ENCODE assay signal across 9 mouse cellular contexts in genomic region chr11:25862686-25863085, GRCm38 (mm10).
A peak's percentile ranks its signal among the peaks of the same experiment; 100 is the strongest.
DNase-seq lines count a peak whose midpoint lies in the region; ATAC-seq and TF ChIP-seq lines count a peak whose summit lies in the region.
"Had no signal": no experiment of that assay in that cellular context is flagged by ENCODE, and none has a peak within 500 bp of the region (broad histone marks: within the 10 kb centered on the region; RNA-seq: fewer than 3 reads in every experiment).

No protein-coding gene starts in this region.

- in situ Hi-C loops in CH12.LX (cut with MboI; ENCODE audit: low pct_ligation_motif_present, low pct_unique_long_range_greater_than_20kb, low sequenced_read_pairs), result loop anchor here (25.0 kb wide), 1 partner anchor 1825 kb away; no protein-coding TSS in a partner anchor

- no peak for ATAC-seq in embryonic facial prominence, embryonic 13.5 days (ENCODE audit: insufficient number of reproducible peaks, insufficient read depth, low FRiP score, low TSS enrichment, low read depth)
- peak; percentile 49 for ATAC-seq in heart, postnatal 0 days (ENCODE audit: insufficient read depth, low read depth)

- TF ChIP-seq POLR2A in CH12.LX (IDR thresholded peaks at IDR 0.05; ENCODE audit: low read depth, low read length), result no peak
- no peak for TF ChIP-seq POLR2A in lung, adult 2 months (IDR thresholded peaks at IDR 0.05; ENCODE audit: borderline replicate concordance, extremely low read depth, low read depth, low read length)

- peak; percentile 68 for DNase-seq in CH12.LX (ENCODE audit: extremely low read depth)
- DNase-seq in adrenal gland, postnatal 36 days, result peak; percentile 69 to 81
- DNase-seq in heart, postnatal 0 days (ENCODE audit: low spot score), result peak; percentile 40
- peak; percentile 46 to 65 for DNase-seq in kidney, postnatal 25 days
- DNase-seq in lung, adult 2 months, result peak; percentile 15
- peak; percentile 8 for DNase-seq in ovary, adult 18-20 months (ENCODE audit: low spot score)
- peak; percentile 55 for DNase-seq in thymus, postnatal 4 days

- TF ChIP-seq EP300 in CH12.LX (IDR thresholded peaks at IDR 0.05; ENCODE audit: low read length), result no peak
- TF ChIP-seq EP300 in heart, postnatal 0 days (IDR thresholded peaks at IDR 0.05; ENCODE audit: low read depth), result no peak

- H3K27me3 ChIP-seq in CH12.LX (replicated peaks), result no peaks in the 10 kb centered on the region
- no peaks in the 10 kb centered on the region for H3K27me3 ChIP-seq in embryonic facial prominence, embryonic 13.5 days
- no peaks in the 10 kb centered on the region for H3K27me3 ChIP-seq in heart, postnatal 0 days (ENCODE audit: control insufficient read depth, insufficient read depth, low read length)

- peaks cover 0 to 3% of the 10 kb centered on the region in 2 experiments; a peak in 1 of 4 replicates for H3K4me1 ChIP-seq in CH12.LX (ENCODE audit: control insufficient read depth in 1 of 2, insufficient read depth in 2 of 2)
- no peaks in the 10 kb centered on the region for H3K4me1 ChIP-seq in embryonic facial prominence, embryonic 13.5 days
- no peaks in the 10 kb centered on the region for H3K4me1 ChIP-seq in heart, postnatal 0 days (ENCODE audit: control insufficient read depth, insufficient read depth)
- H3K4me1 ChIP-seq in lung, adult 2 months (ENCODE audit: control insufficient read depth, insufficient read depth, low read length), result no peaks in the 10 kb centered on the region

- H3K9me3 ChIP-seq in CH12.LX (replicated peaks; ENCODE audit: low read length), result no peaks in the 10 kb centered on the region
- H3K9me3 ChIP-seq in embryonic facial prominence, embryonic 13.5 days, result no peaks in the 10 kb centered on the region
- no peaks in the 10 kb centered on the region for H3K9me3 ChIP-seq in heart, postnatal 0 days (replicated peaks; ENCODE audit: control insufficient read depth, low read length)

- TF ChIP-seq RAD21 in CH12.LX (IDR thresholded peaks at IDR 0.05; ENCODE audit: low read depth, low read length), result peak; percentile 94

- TF ChIP-seq CTCF in CH12.LX (conservative IDR thresholded peaks at IDR 0.05 in 1 of 2, IDR thresholded peaks at IDR 0.05 in 1 of 2; ENCODE audit: low read depth in 2 of 2, low read length in 2 of 2), result peak; percentile 90 to 92
- TF ChIP-seq CTCF in heart, postnatal 0 days (IDR thresholded peaks at IDR 0.05; ENCODE audit: low read depth), result peak; percentile 86
- TF ChIP-seq CTCF in lung, adult 2 months (IDR thresholded peaks at IDR 0.05; ENCODE audit: insufficient read depth, low read length), result peak; percentile 58

- H3K36me3 ChIP-seq in CH12.LX (replicated peaks in 1 of 2; ENCODE audit: control insufficient read depth in 1 of 2, insufficient read depth in 1 of 2, low read length in 1 of 2), result no peaks in the 10 kb centered on the region
- H3K36me3 ChIP-seq in embryonic facial prominence, embryonic 13.5 days, result no peaks in the 10 kb centered on the region
- no peaks in the 10 kb centered on the region for H3K36me3 ChIP-seq in heart, postnatal 0 days (replicated peaks; ENCODE audit: control insufficient read depth, insufficient read depth, low read length)

- H3K27ac ChIP-seq in CH12.LX (ENCODE audit: insufficient read depth, low read depth), result no peak overlapping the region
- no peak overlapping the region for H3K27ac ChIP-seq in embryonic facial prominence, embryonic 13.5 days
- H3K27ac ChIP-seq in heart, postnatal 0 days (ENCODE audit: low read depth), result no peak overlapping the region

- no peak overlapping the region for H3K4me3 ChIP-seq in CH12.LX (replicated peaks in 1 of 3; ENCODE audit: low read depth in 2 of 3, low read length in 2 of 3, poor library complexity in 1 of 3)
- H3K4me3 ChIP-seq in embryonic facial prominence, embryonic 13.5 days, result no peak overlapping the region
- H3K4me3 ChIP-seq in heart, postnatal 0 days (ENCODE audit: low read depth, low read length), result no peak overlapping the region; the same call in 1 of the 2 replicates
- no peak overlapping the region for H3K4me3 ChIP-seq in lung, adult 2 months (replicated peaks; ENCODE audit: extremely low read depth, low read depth, low read length)
- H3K4me3 ChIP-seq: erythroblast, embryonic 14.5 days had no signal

- dilution Hi-C loops in CH12.LX (cut with MboI; ENCODE audit: extremely low pct_ligation_motif_present, extremely low pct_unique_long_range_greater_than_20kb, low sequenced_read_pairs), result no loop called here

- H3K79me2 ChIP-seq in CH12.LX (replicated peaks; ENCODE audit: control insufficient read depth, extremely low read depth, insufficient read depth, poor library complexity, severe bottlenecking), result no peaks in the 10 kb centered on the region

- no peak overlapping the region for H3K9ac ChIP-seq in CH12.LX (ENCODE audit: insufficient read depth, low read depth)
- no peak overlapping the region for H3K9ac ChIP-seq in embryonic facial prominence, embryonic 13.5 days
- no peak overlapping the region for H3K9ac ChIP-seq in heart, postnatal 0 days (replicated peaks; ENCODE audit: low read depth, low read length)

- 5% methylated on average over 9 of the region's 9 CpGs for WGBS in embryonic facial prominence, embryonic 13.5 days
- 10% methylated on average over 9 of the region's 9 CpGs for WGBS in heart, postnatal 0 days
- WGBS in lung, adult 2 months, result 15% methylated on average over 9 of the region's 9 CpGs

- 0 out of 2 replicates have a peak overlapping the region, but pooled peaks have one; percentile 18 for H3K4me2 ChIP-seq in CH12.LX (ENCODE audit: insufficient read depth, low read depth, poor library complexity, severe bottlenecking)
- H3K4me2 ChIP-seq in embryonic facial prominence, embryonic 13.5 days, result peak overlapping the region; percentile 47
- peak overlapping the region; percentile 35; the same call in 1 of the 2 replicates for H3K4me2 ChIP-seq in heart, postnatal 0 days (ENCODE audit: low read depth, low read length)

TF ChIP-seq in CH12.LX, 34 proteins besides CTCF, POLR2A, EP300 and RAD21:
- TF ChIP-seq NELFE (IDR thresholded peaks at IDR 0.05; ENCODE audit: low read depth, low read length) (no peak), KAT2A (IDR thresholded peaks at IDR 0.05; ENCODE audit: insufficient replicate concordance, low read length) (no peak), MAX (IDR thresholded peaks at IDR 0.05; ENCODE audit: low read length) (no peak), SMC3 (IDR thresholded peaks at IDR 0.05; ENCODE audit: low read depth, low read length) (peak; percentile 90), BHLHE40 (IDR thresholded peaks at IDR 0.05; ENCODE audit: low read depth, low read length) (no peak), JUND (conservative IDR thresholded peaks at IDR 0.05; ENCODE audit: low read depth, low read length) (no peak)

Comparison
In these comparisons a context has a peak if more than half of its experiments do, and no peak if none do; other contexts are left out.
1. DNase-seq: peak in every context shown above with its lines; median percentile 75 in adrenal gland, postnatal 36 days; 68 in CH12.LX; 56 in kidney, postnatal 25 days; 55 in thymus, postnatal 4 days; 40 in heart, postnatal 0 days; 15 in lung, adult 2 months; 8 in ovary, adult 18-20 months.